Mouse (Mus musculus) lung, postnatal 0 days (tissue): Measurements from ENCODE around the gene Irf7. TPM values are rescaled to one million over a fixed set of nuclear protein-coding genes. Genes with fewer than 3 reads are reported as not detected.
A peak's percentile ranks its signal among the peaks of the same experiment; 100 is the strongest.

Experiments used
- ATAC-seq: fragments of 200-750 bp; cut with Nextera tagmentation; 2 replicates; pipeline ENCODE4 v1.8.0; 2017; ENCODE audit warnings: moderate library complexity
- DNase-seq: peaks from one replicate; pipeline ENCODE4 v3.0.0-alpha.2; 2016; ENCODE audit warnings: low spot score
- H3K27ac ChIP-seq: fragments of 300-500 bp; sonication (generic); 2 replicates; pipeline ENCODE4 v1.5.1; 2014; ENCODE audit warnings: antibody characterized with exemption, mild to moderate bottlenecking, low read length, mixed read lengths
- H3K27me3 ChIP-seq: fragments of 300-500 bp; sonication (generic); replicated peaks from 2 replicates; pipeline ENCODE4 v1.6.1; 2014; ENCODE audit warnings: low read length, mixed read lengths; ENCODE audit not compliant: insufficient read depth
- H3K36me3 ChIP-seq: fragments of 300-500 bp; sonication (generic); 2 replicates; pipeline ENCODE4 v1.6.1; 2014; ENCODE audit warnings: low read length, mixed read lengths; ENCODE audit not compliant: insufficient read depth
- H3K4me1 ChIP-seq: fragments of 300-500 bp; sonication (generic); 2 replicates; pipeline ENCODE4 v1.6.1; 2014; ENCODE audit warnings: antibody characterized with exemption, low read depth, low read length, mixed read lengths; ENCODE audit not compliant: insufficient read depth
- H3K4me2 ChIP-seq: fragments of 300-500 bp; sonication (generic); replicated peaks from 2 replicates; pipeline ENCODE4 v1.6.1; 2014; ENCODE audit warnings: low read depth, mild to moderate bottlenecking, low read length, moderate library complexity, mixed read lengths
- H3K4me3 ChIP-seq: fragments of 300-500 bp; sonication (generic); 2 replicates; pipeline ENCODE4 v1.5.1; 2014; ENCODE audit warnings: low read depth, low read length
- H3K9ac ChIP-seq: fragments of 300-500 bp; sonication (generic); replicated peaks from 2 replicates; pipeline ENCODE4 v1.6.1; 2014; ENCODE audit warnings: low read depth, mild to moderate bottlenecking
- H3K9me3 ChIP-seq: fragments of 300-500 bp; sonication (generic); 2 replicates; pipeline ENCODE4 v1.6.1; 2016; ENCODE audit warnings: low read length, mixed read lengths
- CTCF ChIP-seq: IDR thresholded peaks from 2 replicates; pipeline ENCODE4 v1.5.1; 2016; ENCODE audit warnings: antibody characterized with exemption, mild to moderate bottlenecking
- EP300 ChIP-seq: IDR thresholded peaks from 2 replicates; pipeline ENCODE4 v1.6.1; 2016; ENCODE audit warnings: antibody characterized with exemption, mild to moderate bottlenecking, control low read depth
- WGBS: fragments of 180-500 bp; shearing (Covaris S2); extraction: QIAGEN DNeasy Blood & Tissue Kit; methylation state at CpG from one replicate; pipeline ENCODE4 v1.1.7; 2014; 5-methylcytosine and 5-hydroxymethylcytosine counted together
- polyA plus RNA-seq: library from polyadenylated mRNA; unstranded; fragments of >200 nt; fragmentation: Nextera tagmentation; extraction: Ambion mirVana; gene quantifications from 2 replicates; pipeline ENCODE4 v1.2.1, GENCODE M21; 2015

Gene Irf7
- polyA plus RNA-seq, 1 experiment from 2014 or later = 15.8 TPM

- 0 out of 2 replicates have a peak, but pooled peaks cover 5% of the 10 kb centered on the region for H3K27me3 ChIP-seq
- H3K9ac ChIP-seq = no peak overlapping the region
- TF ChIP-seq EP300 (no peak), CTCF (no peak)
- no peak overlapping the region for H3K4me2 ChIP-seq
- peaks cover 6% of the 10 kb centered on the region; the same call in 1 of the 2 replicates for H3K4me1 ChIP-seq
- no peak overlapping the region for H3K27ac ChIP-seq
- no peaks in the 10 kb centered on the region for H3K9me3 ChIP-seq
- no peak overlapping the region for H3K4me3 ChIP-seq
- no peaks in the 10 kb centered on the region for H3K36me3 ChIP-seq
- ATAC-seq = no peak; the same call in 1 of the 2 replicates
- 91% methylated on average over 11 of the region's 11 CpGs for WGBS
- DNase-seq = no peak
Measured at GRCm38 (mm10) chr7:141277701-141278678, 11.7 kb upstream of the Irf7 start.

GRCm38 (mm10) chr7:141276546-141276945, 10.3 kb upstream of the Irf7 start, which contains the start of gene Cdhr5:
TSS of gene Cdhr5 (minus strand) at chr7:141276786.
- no peak within 1 kb of the TSS for H3K4me3 ChIP-seq
- H3K4me1 ChIP-seq = peaks cover 6% of the 10 kb centered on the region; the same call in 1 of the 2 replicates
- no peak within 1 kb of the TSS for H3K4me2 ChIP-seq
- H3K36me3 ChIP-seq = no peaks in the 10 kb centered on the region
- DNase-seq = no peak
- 66% methylated on average over 11 of the region's 11 CpGs for WGBS
- no peak within 1 kb of the TSS for H3K9ac ChIP-seq
- TF ChIP-seq CTCF (no peak), EP300 (no peak)
- H3K27me3 ChIP-seq = 0 out of 2 replicates have a peak, but pooled peaks cover 5% of the 10 kb centered on the region
- H3K27ac ChIP-seq = no peak within 1 kb of the TSS
- ATAC-seq = no peak
- H3K9me3 ChIP-seq = no peaks in the 10 kb centered on the region

GRCm38 (mm10) chr7:141275356-141275755, 9.1 kb upstream of the Irf7 start:
- no peak for DNase-seq
- Histone ChIP-seq H3K4me2 (no peak overlapping the region), H3K4me3 (no peak overlapping the region), H3K27me3 (0 out of 2 replicates have a peak, but pooled peaks cover 5% of the 10 kb centered on the region), H3K9ac (no peak overlapping the region), H3K36me3 (no peaks in the 10 kb centered on the region), H3K9me3 (no peaks in the 10 kb centered on the region), H3K27ac (no peak overlapping the region), H3K4me1 (peaks cover 6% of the 10 kb centered on the region; the same call in 1 of the 2 replicates)
- no peak for TF ChIP-seq EP300
- TF ChIP-seq CTCF = no peak
- no peak for ATAC-seq
- 82% methylated on average over 9 of the region's 9 CpGs for WGBS

- peaks cover under 1% of the 10 kb centered on the region; the same call in 1 of the 2 replicates for H3K4me1 ChIP-seq
- no peaks in the 10 kb centered on the region for H3K27me3 ChIP-seq
- 77% methylated on average over 3 of the region's 3 CpGs for WGBS
- no peak overlapping the region for H3K4me2 ChIP-seq
- TF ChIP-seq CTCF = no peak
- no peak for TF ChIP-seq EP300
- H3K9ac ChIP-seq = no peak overlapping the region
- H3K27ac ChIP-seq = no peak overlapping the region
- no peaks in the 10 kb centered on the region for H3K9me3 ChIP-seq
- H3K36me3 ChIP-seq = no peaks in the 10 kb centered on the region
- DNase-seq = no peak
- ATAC-seq = no peak
- H3K4me3 ChIP-seq = no peak overlapping the region
Measured at GRCm38 (mm10) chr7:141270631-141271030, 4.3 kb upstream of the Irf7 start.

- no peaks in the 10 kb centered on the region for H3K36me3 ChIP-seq
- no peaks in the 10 kb centered on the region for H3K9me3 ChIP-seq
- H3K27me3 ChIP-seq = no peaks in the 10 kb centered on the region
- H3K27ac ChIP-seq = no peak overlapping the region
- H3K4me2 ChIP-seq = peak overlapping the region; percentile 41
- peak overlapping the region; percentile 8; the same call in 1 of the 2 replicates for H3K4me3 ChIP-seq
- no peak for DNase-seq
- ATAC-seq = no peak
- WGBS = 62% methylated on average over 11 of the region's 14 CpGs
- TF ChIP-seq EP300 (no peak), CTCF (no peak)
- peaks cover 9% of the 10 kb centered on the region; the same call in 1 of the 2 replicates for H3K4me1 ChIP-seq
- H3K9ac ChIP-seq = no peak overlapping the region
Measured at GRCm38 (mm10) chr7:141269273-141269545, 2.9 kb upstream of the Irf7 start.

- H3K27ac ChIP-seq = no peak overlapping the region
- no peaks in the 10 kb centered on the region for H3K9me3 ChIP-seq
- H3K4me2 ChIP-seq = peak overlapping the region; percentile 41
- no peaks in the 10 kb centered on the region for H3K27me3 ChIP-seq
- TF ChIP-seq CTCF = no peak
- TF ChIP-seq EP300 = no peak
- 56% methylated on average over 24 of the region's 24 CpGs for WGBS
- H3K4me3 ChIP-seq = peak overlapping the region; percentile 8; the same call in 1 of the 2 replicates
- DNase-seq (peak; percentile 74), ATAC-seq (peak; percentile 17)
- peaks cover 9% of the 10 kb centered on the region; the same call in 1 of the 2 replicates for H3K4me1 ChIP-seq
- no peaks in the 10 kb centered on the region for H3K36me3 ChIP-seq
- H3K9ac ChIP-seq = no peak overlapping the region
Measured at GRCm38 (mm10) chr7:141268466-141269272, 2.4 kb upstream of the Irf7 start.
